Mouse (Mus musculus): ENCODE data around the gene Gm28036. TPM values are rescaled to one million over a fixed set of nuclear protein-coding genes. Genes with fewer than 3 reads are reported as not detected.

Gm28036 gene
- polyA plus RNA-seq, 1 experiment from 2014 or later: 11.6 TPM

GRCm38 (mm10) chr2:156025482-156025881 is 101.4 kb downstream of the Gm28036 start:
- Histone ChIP-seq H3K27me3 (replicated peaks) (no peaks in the 10 kb centered on the region), H3K4me1 (peaks cover 38% of the 10 kb centered on the region), H3K4me2 (no peak overlapping the region), H3K9ac (no peak overlapping the region), H3K27ac (no peak overlapping the region), H3K4me3 (no peak overlapping the region), H3K9me3 (replicated peaks) (no peaks in the 10 kb centered on the region), H3K36me3 (no peaks in the 10 kb centered on the region)
- no peak for ATAC-seq

Other genes starting within 250 kb of the Gm28036 start
- 51.0 and 56.6 TPM in 2 replicates for gene Uqcc1, start 196.8 kb downstream of the Gm28036 start, polyA plus RNA-seq (2016; fragmentation: Nextera tagmentation; extraction: Ambion mirVana)
- gene Gm15557, start 186.4 kb downstream of the Gm28036 start, polyA plus RNA-seq (2016; fragmentation: Nextera tagmentation; extraction: Ambion mirVana): not detected in 2 replicates
- gene Gdf5, start 181.7 kb downstream of the Gm28036 start, polyA plus RNA-seq (2016; fragmentation: Nextera tagmentation; extraction: Ambion mirVana): 0.07 and 0.23 TPM in 2 replicates
- gene Cep250, start 170.6 kb downstream of the Gm28036 start, polyA plus RNA-seq (2016; fragmentation: Nextera tagmentation; extraction: Ambion mirVana): 20.7 and 21.4 TPM in 2 replicates
- 1.3 and 1.6 TPM in 2 replicates for gene 6430550D23Rik, start 119.1 kb downstream of the Gm28036 start, polyA plus RNA-seq (2016; fragmentation: Nextera tagmentation; extraction: Ambion mirVana)
- 100 and 104 TPM in 2 replicates for gene Ergic3, start 119.0 kb downstream of the Gm28036 start, polyA plus RNA-seq (2016; fragmentation: Nextera tagmentation; extraction: Ambion mirVana)
- not detected in 2 replicates for gene Fer1l4, start 74.1 kb downstream of the Gm28036 start, polyA plus RNA-seq (2016; fragmentation: Nextera tagmentation; extraction: Ambion mirVana)
- gene Spag4, start 61.9 kb downstream of the Gm28036 start, polyA plus RNA-seq (2016; fragmentation: Nextera tagmentation; extraction: Ambion mirVana): 2.2 and 2.6 TPM in 2 replicates
- 36.2 and 37.6 TPM in 2 replicates for gene Cpne1, start 15.1 kb downstream of the Gm28036 start, polyA plus RNA-seq (2016; fragmentation: Nextera tagmentation; extraction: Ambion mirVana)
- gene Rbm12, start 15.1 kb downstream of the Gm28036 start, polyA plus RNA-seq (2016; fragmentation: Nextera tagmentation; extraction: Ambion mirVana): 15.5 and 17.2 TPM in 2 replicates
- 302 and 311 TPM in 2 replicates for gene Romo1, start 16.9 kb upstream of the Gm28036 start, polyA plus RNA-seq (2016; fragmentation: Nextera tagmentation; extraction: Ambion mirVana)
- 70.7 and 72.0 TPM in 2 replicates for gene Nfs1, start 17.1 kb upstream of the Gm28036 start, polyA plus RNA-seq (2016; fragmentation: Nextera tagmentation; extraction: Ambion mirVana)
- gene Rbm39, start 53.1 kb upstream of the Gm28036 start, polyA plus RNA-seq (2016; fragmentation: Nextera tagmentation; extraction: Ambion mirVana): 328 and 329 TPM in 2 replicates
- 22.1 and 26.2 TPM in 2 replicates for gene Phf20, start 69.4 kb upstream of the Gm28036 start, polyA plus RNA-seq (2016; fragmentation: Nextera tagmentation; extraction: Ambion mirVana)
- 2.0 TPM in 2 replicates for gene Cnbd2, start 185.2 kb upstream of the Gm28036 start, polyA plus RNA-seq (2016; fragmentation: Nextera tagmentation; extraction: Ambion mirVana)
- 57.4 and 65.1 TPM in 2 replicates for gene Scand1, start 185.6 kb upstream of the Gm28036 start, polyA plus RNA-seq (2016; fragmentation: Nextera tagmentation; extraction: Ambion mirVana)